Mouse (Mus musculus) left cerebral cortex, adult 8-10 months (tissue): ENCODE results near the gene Tbpl1. TPM values are rescaled to one million over a fixed set of nuclear protein-coding genes. Genes with fewer than 3 reads are reported as not detected.

ENCODE experiments used
- DNase-seq, 2 experiments: peaks; one replicate each; pipeline ENCODE4 v3.0.0; 2022; ENCODE audit warnings: low spot score in 2 of 2
- total RNA-seq, 4 experiments: library from RNA; stranded (reverse); gene quantifications; 2 replicates each; pipeline ENCODE4 v1.2.4; 2022

The Tbpl1 gene
- total RNA-seq, 4 experiments from 2014 or later = 58.7 to 66.0 (median 62.0) TPM

DNA sequence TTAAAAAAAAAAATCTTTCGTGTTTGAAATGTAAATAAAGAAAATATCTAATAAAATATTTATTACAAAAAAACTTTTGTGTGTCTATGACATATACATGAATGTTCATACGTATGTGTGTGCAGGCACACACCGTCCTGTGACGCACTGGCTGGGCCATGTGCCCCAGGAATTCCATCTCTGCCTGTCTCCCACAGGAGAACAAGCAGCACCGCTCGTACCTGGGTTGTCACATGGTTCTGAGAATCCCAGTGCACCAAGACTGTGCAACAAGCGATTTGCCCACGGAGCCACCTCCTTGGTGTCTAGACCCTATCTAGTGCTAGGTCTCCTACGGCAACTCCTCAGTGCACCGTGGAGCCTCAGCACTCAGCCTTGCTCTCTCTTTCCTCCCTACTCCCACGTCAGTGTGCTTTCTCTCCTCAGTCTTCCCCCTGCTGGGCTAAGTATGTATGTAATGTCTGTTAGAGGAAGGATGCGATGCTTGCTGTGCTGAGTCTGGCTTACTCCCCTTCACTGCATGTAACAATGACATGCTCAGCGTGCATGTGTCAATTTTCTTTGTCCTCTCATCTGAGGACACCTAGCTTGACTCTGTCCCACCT is 21.5 kb downstream of the Tbpl1 start:
- no peak for DNase-seq

GRCm38 (mm10) chr10:22708190-22708843 is 23.4 kb downstream of the Tbpl1 start:
- no peak for DNase-seq

DNA sequence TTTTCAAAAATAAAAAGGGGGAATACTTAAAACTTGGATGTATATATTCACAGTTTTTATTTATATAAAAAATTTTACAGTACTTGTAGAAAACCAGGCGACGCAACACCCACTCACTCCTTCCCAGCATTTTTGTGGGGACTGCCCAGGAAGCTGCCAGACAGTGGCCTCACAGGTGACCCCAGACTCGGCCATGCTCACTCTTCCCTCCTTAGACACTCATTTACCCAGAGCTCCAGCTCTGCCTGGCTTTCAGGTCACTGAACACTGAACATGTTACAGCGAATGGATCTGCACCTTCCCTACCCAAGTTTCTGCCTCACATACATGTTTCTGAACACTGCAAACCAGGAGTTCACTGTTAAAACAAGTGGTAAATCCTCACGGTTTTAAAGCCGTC is 27.9 kb downstream of the Tbpl1 start:
- DNase-seq = no peak

DNA sequence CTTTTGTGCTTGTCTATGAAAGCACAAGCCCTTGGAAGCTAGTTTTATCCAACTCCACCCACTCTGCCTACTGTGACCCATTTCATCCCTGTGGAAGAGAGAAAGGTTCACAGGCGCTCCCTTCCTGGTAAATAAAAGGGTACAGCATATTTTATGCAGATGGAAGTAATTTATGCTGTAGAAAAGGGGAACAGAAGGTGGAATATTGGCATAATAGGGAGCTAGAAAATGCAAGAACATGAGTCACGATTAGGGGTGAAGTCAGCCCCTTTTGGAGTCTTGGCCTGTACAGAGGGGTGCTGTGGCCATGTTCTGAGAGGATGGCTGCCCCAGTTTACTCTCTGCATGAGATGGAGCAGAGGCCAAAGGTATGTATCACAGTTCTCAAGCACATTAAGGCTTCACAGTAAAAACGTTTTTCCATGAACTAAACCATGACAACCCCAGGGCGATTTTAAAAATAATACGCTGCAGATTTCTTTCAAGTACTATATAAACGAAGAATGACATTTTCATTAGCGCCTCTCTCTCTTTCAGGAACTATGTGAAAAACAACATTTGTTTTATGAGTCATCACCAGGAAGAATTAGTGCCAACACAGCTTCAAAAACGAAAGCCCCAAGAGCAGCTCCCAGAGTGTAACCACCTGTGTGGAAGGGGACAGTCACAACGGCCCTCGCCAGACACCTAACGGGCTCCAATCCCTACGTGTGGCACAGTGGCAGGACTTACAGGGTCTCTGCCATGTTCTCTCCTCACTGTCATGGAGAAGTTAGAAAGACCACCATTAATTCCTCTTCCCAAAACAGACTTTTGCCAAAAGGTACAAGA is 30.0 kb downstream of the Tbpl1 start:
- DNase-seq = no peak

- DNase-seq = no peak
Measured at GRCm38 (mm10) chr10:22700773-22701172, 31.0 kb downstream of the Tbpl1 start.

DNA sequence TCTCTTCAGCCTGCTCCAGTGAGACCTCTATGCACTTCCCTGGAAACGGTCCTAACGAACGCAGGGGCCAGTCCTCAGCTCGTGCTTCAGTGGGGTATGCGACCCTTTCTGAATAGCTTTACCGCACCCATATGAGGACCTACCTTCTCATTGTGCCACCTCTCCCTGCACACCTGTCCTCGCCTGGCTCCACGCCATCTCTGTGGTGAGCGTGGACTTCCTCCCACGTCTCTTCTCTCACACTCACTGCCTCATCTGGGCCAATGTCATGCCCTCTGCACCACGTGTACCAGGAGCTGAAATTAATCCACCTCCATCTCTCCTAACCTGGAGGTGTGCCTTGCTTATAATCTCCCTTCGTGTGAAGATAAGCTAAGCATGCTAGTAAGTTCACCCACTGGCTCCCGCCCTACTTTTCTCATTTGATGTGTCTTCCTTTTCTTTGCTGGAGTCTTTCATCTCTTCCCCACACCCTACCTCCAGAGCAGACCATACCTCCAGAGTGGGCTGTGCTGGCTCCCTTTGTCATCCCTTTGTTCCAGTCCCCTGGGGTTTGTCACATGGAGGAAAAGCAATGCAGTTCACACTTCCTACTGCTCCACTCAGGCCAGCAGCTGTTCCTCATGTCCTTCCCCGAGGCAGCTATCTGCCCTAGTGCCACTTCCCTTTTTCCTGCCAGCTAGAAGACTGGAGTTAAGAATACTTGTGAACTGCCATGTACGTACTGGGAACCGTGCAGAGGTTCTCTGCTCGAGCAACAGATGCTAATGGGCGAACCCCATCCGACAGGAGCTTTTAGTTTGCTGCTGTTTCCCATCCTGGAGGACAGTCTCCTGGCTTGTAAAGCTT is 32.0 kb downstream of the Tbpl1 start:
- DNase-seq = no peak

GRCm38 (mm10) chr10:22698158-22698953 is 33.4 kb downstream of the Tbpl1 start:
- DNase-seq = no peak

GRCm38 (mm10) chr10:22696864-22697263 is 34.9 kb downstream of the Tbpl1 start:
- DNase-seq = no peak

DNA sequence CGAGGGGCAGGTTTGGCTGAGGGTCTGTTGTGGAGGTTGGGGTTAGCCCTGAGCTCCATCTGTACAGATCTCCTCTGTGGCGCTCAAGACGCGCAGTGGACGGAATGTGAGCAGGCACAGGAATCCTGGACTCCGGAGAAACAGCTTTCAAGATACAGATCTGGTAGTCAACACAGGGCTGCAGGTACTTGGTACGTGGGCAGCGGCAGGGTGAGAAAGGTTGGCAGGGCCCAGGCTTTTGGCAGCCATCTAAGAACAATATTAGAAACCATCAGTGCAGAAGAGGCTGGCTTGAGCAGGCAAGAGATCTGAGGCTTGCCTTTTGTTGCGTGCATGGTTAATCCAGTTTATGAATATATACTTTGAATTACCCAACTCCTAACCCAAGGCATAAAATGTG is 35.5 kb downstream of the Tbpl1 start:
- DNase-seq = no peak

- no peak for DNase-seq
Measured at GRCm38 (mm10) chr10:22675848-22676630, 55.7 kb downstream of the Tbpl1 start.

GRCm38 (mm10) chr10:22674176-22674575 is 57.6 kb downstream of the Tbpl1 start:
- DNase-seq = no peak

DNA sequence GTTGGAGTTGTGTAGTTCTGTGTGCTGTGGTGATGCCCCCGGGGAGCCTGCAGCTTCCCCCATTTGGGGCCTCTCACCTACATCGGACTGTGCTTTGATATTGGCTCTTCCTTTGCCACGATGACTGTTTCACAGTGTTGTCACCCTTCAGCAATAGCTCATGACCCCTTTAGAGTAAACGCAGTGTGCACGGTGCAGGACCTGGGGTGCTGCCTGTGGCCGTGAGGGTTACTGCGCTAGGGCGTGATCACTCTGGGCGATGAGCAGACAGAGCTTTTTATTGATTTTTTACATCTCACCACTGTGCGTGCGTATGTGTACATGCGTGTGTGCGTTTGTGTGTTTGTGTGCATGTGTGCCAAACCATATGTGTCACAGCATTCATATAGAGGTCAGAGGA is 63.2 kb downstream of the Tbpl1 start:
- DNase-seq = no peak

DNA sequence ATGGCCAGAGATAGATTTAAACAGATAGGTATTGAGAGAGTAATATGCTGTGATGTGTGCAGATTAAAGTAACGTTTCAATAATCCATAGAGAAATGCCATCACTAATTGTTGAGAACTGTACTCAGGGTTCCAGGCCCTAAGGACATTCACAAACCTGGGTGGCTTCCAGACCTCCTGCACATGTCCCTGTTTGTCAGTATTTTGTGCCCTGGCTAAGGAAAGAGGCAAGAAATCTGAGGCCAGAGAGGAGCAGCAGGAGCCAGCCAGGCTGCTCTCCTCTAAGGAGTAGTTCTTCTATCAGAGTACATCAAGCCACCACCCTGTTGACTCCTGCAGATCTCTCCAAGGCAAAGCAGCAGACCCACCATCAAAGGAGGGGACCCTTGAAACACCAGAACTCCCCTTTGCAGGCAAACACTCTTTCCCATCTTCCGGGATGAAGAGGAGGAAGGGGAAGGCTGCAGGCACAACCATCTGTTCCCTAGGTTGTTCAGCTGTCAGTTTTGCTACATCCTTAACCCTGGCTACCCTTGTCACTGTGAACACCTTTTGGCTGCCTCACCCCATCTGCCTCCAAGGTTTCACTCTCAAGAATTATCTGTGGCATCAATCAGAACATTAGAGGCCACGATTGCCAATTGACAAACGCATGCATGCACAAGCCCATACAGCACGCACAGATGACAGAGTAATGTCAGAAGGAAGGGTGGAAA is 71.3 kb downstream of the Tbpl1 start:
- DNase-seq = no peak

DNA sequence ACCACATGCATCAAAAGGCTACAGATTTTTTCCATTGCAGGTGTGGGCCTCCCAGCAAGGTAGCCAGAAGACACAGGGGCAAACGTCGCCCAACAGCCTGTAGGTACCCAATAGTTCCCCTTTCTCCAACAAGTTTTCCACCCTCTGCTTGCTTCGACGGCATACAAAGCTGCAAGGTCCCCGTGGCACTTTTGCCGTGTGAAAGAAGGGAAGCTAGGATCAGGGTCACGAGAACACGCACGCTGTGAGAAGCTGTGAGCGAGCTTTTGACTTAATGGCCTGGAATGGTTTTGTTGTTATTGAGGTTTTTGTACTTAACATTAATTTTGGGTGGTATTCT is 72.4 kb downstream of the Tbpl1 start:
- no peak for DNase-seq

- no peak for DNase-seq
Measured at GRCm38 (mm10) chr10:22658534-22659385, 73.0 kb downstream of the Tbpl1 start.
